Mouse (Mus musculus): ENCODE results near the gene Cfap157.
A peak's percentile ranks its signal among the peaks of the same experiment; 100 is the strongest.

The Cfap157 gene

GRCm38 (mm10) chr2:32742173-32742531, 42.1 kb downstream of the Cfap157 start:
- no peak for TF ChIP-seq GATA4 (IDR thresholded peaks at IDR 0.05; ENCODE audit: insufficient replicate concordance, low read length)

DNA sequence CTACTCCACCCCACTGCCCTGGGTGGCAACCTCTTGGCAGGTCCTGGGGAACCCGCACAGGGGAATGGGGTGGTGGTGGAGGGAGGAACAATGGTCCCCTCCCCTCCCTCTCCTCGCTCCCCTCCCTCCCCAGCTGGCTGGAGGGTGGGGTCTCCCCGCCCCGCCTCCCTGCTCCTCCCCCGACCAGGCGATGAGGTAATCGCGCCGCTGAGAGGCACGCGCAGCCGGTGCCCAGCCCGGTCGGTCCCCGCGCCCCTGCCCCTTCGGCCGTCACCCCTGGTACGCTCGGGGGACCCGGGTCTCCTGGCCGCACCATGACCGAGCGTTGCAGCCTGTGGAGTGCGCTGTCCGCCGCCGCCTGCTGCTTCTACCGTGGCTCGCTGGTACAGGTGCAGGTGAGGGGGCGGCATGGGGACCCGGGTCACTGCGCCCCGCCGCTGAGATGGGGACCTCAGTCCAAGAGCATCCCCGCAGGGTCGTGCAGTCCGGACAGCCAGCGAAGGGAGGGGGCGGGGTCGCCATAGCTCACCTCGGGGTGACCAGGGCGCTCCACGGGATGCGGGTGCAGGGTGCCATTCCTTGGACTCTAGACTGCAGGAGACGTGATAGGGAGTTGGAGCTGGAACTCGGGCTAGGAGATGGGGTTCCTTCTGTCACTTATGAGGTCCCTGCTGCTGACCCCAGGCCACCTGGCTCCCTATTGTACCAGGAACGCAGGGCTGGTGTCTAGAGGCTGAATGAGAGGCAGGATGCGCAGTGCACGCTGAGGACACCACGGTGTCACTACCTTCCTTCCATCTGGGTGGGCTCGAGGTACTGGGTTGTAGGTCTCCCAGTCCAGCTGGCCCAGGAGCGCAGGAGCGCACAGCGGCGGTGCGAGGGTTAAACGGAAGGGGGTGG, 42.7 kb downstream of the Cfap157 start:
- no peak for TF ChIP-seq GATA4 (IDR thresholded peaks at IDR 0.05; ENCODE audit: insufficient replicate concordance, low read length)

DNA sequence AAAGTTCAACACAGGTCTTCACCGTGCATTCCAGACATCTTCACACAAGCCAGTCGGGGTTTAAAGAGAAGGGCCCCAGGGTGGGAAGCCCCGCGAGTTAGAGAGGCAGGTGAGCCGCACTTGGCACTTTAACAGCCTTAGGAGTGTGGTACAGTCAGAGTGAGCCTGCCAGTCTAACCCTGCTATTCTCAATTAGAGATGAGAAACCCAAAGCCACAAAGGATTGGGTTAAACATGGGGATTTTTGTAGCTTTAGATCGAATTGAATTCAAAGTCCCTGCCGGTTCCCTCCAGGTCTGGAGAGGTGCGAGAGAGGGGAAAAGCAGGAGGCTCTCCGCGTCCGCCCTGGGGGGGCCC, 43.3 kb downstream of the Cfap157 start, which contains the start of gene 6330409D20Rik:
6330409D20Rik (minus strand) TSS at position 101 of the 357 bp plus-strand sequence.
- TF ChIP-seq GATA4 (IDR thresholded peaks at IDR 0.05; ENCODE audit: insufficient replicate concordance, low read length), result no peak

DNA sequence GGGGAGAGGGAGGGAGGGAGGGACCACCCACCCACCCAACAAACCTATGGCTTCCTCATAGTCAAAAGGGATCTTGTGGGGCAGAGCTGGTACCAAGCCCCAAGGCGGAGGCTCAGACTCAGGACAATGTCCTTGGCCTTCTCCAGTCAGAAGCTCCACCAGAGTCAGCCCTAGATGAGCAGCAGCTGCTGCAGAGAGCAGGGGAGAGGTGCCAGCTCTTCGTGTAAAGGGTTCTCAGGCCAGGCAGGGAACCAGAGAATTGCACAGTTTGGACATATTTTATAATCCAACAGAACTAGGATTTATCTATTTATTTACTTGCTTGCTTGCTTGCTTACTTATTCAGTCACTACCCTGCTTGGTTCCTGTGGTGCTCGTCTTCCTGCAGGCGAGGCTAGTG, 44.9 kb downstream of the Cfap157 start:
- no peak for TF ChIP-seq GATA4 (IDR thresholded peaks at IDR 0.05; ENCODE audit: insufficient replicate concordance, low read length)

DNA sequence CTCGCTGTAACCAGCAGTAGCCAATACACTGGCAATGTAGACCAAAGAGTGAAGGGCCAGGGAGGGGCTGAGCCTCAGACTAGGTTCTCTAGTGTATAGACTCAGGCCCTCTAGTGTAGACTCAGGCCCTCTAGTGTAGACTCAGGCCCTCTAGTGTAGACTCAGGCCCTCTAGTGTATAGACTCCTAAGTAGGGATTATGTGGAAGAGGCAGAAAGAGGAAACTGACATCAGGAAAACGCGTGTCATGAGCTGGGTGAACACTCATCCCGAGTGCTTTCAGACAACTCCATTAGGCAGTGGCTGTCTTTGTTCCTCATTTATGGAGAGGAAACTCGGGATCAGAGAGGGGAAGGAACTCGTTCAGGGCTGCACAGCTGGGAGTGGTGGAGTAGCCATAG, 47.2 kb downstream of the Cfap157 start:
- TF ChIP-seq GATA4 (IDR thresholded peaks at IDR 0.05; ENCODE audit: insufficient replicate concordance, low read length), result no peak

DNA sequence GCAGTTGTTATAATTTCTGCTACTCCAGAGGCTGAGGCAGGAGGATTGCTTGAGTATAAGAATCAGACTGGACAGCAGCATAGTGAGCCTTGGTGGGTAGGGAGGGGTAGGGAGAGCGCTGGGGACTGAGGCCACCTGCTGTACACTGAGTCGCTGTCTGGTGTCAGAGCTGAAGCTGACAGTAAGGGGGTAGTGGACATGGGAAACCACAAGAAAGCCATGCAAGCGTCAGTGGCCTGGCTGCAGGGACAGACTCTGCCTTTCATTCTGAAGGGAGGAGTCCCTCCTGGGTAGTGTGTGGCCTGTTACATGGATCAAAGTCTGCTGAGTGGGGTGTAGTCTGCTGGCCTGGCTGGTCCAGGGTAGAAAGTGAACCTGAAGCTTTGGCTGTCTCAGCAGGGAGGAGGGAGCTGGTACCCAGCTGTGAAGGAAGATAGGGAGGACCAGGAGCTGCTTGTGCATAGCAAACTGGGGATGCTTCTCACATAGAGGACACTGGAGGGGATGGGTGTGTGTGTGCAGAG, 47.9 kb downstream of the Cfap157 start:
- no peak for TF ChIP-seq GATA4 (IDR thresholded peaks at IDR 0.05; ENCODE audit: insufficient replicate concordance, low read length)

- peak; percentile 79 for TF ChIP-seq GATA4 (IDR thresholded peaks at IDR 0.05; ENCODE audit: insufficient replicate concordance, low read length)
These were observed 49.3 kb downstream of the Cfap157 start for GRCm38 (mm10) chr2:32734933-32735332.

DNA sequence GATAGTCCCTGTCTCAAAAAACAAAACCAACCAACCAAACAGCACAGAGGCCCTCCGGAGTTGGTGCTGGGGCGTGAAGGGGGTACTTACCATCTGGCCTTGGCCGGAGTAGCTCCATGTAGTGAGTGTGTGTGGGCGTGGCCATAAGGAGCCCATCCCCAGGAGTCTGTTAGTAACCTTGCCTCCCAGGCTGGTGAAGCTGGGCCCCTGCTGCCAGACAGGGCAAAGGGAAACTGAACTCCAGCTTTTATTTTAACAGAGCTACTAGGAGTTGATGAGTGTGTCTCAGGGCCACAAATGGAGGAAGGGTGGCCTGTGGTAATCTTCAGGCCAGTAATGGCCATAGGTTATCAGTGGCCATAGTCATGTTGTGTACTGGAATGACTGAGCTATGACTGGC, 49.7 kb downstream of the Cfap157 start:
- no peak; the same call in 1 of the 2 replicates for TF ChIP-seq GATA4 (IDR thresholded peaks at IDR 0.05; ENCODE audit: insufficient replicate concordance, low read length)

DNA sequence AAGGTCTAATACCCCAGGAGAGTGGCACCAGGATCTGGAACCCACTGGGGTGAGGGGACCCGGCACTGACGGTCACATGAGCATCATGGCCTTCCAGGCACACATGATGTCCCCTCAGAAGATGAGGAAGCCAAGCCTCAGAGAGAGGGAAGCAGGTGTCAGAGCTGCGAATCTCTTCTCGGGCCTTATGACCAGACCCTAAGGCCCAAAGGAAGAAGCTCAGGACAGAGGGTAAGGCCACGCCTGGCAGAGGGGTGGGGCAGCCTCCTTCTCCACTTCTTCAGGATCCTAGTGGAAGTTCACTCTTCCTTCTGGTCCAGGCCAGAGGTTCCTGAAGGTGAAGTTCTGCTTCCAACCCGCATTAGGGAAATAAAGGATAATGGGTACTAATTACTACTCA, 51.5 kb downstream of the Cfap157 start:
- TF ChIP-seq GATA4 (IDR thresholded peaks at IDR 0.05; ENCODE audit: insufficient replicate concordance, low read length), result no peak

GRCm38 (mm10) chr2:32731911-32732310, 52.3 kb downstream of the Cfap157 start:
- no peak for TF ChIP-seq GATA4 (IDR thresholded peaks at IDR 0.05; ENCODE audit: insufficient replicate concordance, low read length)

DNA sequence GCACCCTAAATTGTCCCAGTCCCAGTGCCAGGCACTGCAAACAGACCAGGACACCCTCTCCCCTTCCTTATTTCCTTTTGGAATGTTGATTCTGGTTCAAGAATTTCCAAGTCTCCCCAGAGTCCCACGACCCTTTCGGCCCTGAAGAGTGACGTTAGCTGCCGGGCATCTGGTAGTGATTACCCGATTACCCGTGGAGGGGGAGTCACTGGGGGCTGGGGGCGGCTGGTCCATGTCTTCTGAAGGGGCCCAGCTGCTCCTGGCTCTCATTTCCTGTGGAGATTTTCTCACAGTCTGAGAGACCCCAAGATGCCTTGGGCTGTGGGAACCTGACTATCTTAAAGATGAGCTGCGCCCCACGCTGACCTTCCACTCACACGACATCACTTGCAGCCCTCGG, 53.4 kb downstream of the Cfap157 start:
- TF ChIP-seq GATA4 (IDR thresholded peaks at IDR 0.05; ENCODE audit: insufficient replicate concordance, low read length), result no peak

DNA sequence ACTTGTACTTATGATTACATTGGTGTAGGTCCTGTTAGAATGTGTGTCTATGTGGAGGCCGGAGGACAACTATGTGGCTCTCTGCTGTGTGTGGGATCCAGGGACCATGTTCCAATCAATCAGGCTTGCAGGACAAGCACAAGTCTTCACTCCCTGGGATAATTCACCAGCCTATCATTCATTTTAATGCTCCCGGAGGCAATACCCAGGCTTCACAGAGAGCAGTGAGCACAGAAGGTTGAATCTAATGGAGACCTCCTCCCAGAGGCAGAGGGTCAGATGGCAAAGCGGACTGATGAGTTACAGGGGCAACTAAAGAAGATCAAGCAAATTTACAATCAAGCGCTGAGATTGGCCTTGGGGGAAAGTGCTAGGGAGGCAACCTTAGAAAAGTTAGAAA, 54.7 kb downstream of the Cfap157 start:
- no peak for TF ChIP-seq GATA4 (IDR thresholded peaks at IDR 0.05; ENCODE audit: insufficient replicate concordance, low read length)

DNA sequence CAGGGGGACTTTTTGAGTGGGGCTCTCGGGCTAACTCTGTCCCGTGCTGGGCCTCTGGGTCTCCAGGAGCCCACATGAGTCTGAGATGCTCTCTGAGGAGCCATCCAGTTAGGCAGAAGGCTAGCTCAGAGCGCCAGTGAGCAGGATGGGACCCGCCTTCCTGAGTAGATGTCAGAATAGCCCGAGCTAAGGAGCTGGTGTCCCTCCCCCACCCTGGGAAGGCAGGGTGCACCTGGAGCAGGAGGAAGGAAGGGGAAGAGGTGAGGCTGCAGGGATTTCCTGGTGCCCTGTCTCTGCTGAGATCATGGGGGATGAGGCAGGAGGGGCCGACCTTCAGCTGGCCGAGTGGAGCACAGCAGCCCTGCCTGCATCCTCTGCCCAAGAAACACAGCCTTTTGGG, 55.8 kb downstream of the Cfap157 start:
- peak; percentile 45; the same call in 1 of the 2 replicates for TF ChIP-seq GATA4 (IDR thresholded peaks at IDR 0.05; ENCODE audit: insufficient replicate concordance, low read length)

GRCm38 (mm10) chr2:32727435-32727834, 56.8 kb downstream of the Cfap157 start:
- TF ChIP-seq GATA4 (IDR thresholded peaks at IDR 0.05; ENCODE audit: insufficient replicate concordance, low read length), result no peak

All from liver, adult (tissue).